10 mouse cellular contexts compared by ENCODE assay signal in the genomic region with DNA sequence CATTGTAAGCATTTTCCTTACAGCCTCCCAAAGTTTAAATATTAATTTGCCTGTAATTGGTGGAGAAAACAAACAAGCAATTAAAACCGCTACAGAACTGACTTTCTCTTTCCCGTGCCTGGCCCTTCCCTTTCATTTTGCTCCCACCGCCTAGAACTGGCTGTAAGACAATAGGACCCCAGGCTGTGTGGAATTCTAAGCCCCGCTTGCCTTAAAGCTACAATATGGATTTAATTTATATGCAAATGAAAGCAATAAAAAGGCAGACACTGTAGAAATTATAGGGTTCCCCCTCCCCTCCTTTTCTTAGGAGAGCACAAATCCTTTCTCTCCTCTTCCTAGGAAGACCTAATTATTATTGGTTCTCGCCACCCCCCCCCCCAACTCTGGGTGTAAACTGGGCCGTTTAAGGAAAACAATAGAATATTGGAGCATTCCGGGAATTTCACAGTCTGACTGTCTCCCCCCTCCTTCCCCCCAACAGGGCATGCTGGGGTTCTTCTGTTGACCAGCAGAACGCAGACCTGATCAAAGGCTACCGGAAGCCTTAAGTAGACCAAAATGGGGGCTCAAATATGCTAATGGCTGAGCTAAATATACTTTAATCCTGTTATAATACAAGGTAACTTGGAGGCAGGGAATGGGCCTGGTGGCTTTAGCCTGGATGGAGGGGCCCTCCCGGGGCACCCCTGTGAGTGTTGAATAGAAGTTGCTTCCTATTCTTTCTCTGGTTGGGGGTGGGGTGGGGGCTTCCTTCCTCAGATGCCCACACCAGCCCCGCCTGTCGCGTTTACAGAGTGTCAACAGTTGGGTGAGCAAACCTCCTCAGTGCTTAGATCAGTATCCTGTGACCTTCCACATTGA. TPM values are rescaled to one million over a fixed set of nuclear protein-coding genes. Genes with fewer than 3 reads are reported as not detected.
A peak's percentile ranks its signal among the peaks of the same experiment; 100 is the strongest.
DNase-seq lines count a peak whose midpoint lies in the region; ATAC-seq and TF ChIP-seq lines count a peak whose summit lies in the region.
"Had no signal": no experiment of that assay in that cellular context is flagged by ENCODE, and none has a peak within 500 bp of the region (broad histone marks: within the 10 kb centered on the region; RNA-seq: fewer than 3 reads in every experiment).

No protein-coding gene starts in this region.

- H3K27ac ChIP-seq in kidney, embryonic 15.5 days = no peak overlapping the region
- peak overlapping the region; percentile 10; the same call in 1 of the 2 replicates for H3K27ac ChIP-seq in hindbrain, embryonic 11.5 days (ENCODE audit: low read depth, low read length)
- peak overlapping the region; percentile 81 for H3K27ac ChIP-seq in midbrain, embryonic 14.5 days (replicated peaks; ENCODE audit: low read depth, low read length)
- no peak overlapping the region for H3K27ac ChIP-seq in left cerebral cortex, adult 2 months

- H3K9me3 ChIP-seq in kidney, embryonic 15.5 days (replicated peaks) = no peaks in the 10 kb centered on the region
- H3K9me3 ChIP-seq in hindbrain, embryonic 11.5 days (ENCODE audit: control insufficient read depth, low read length) = no peaks in the 10 kb centered on the region
- no peaks in the 10 kb centered on the region for H3K9me3 ChIP-seq in midbrain, embryonic 14.5 days (ENCODE audit: control insufficient read depth, low read length)

- no peak for TF ChIP-seq CTCF in left cerebral cortex, adult 2 months (IDR thresholded peaks at IDR 0.05)

- H3K27me3 ChIP-seq in kidney, embryonic 15.5 days = peaks cover 8% of the 10 kb centered on the region
- H3K27me3 ChIP-seq in hindbrain, embryonic 11.5 days (ENCODE audit: control insufficient read depth, insufficient read depth, low read length) = no peaks in the 10 kb centered on the region
- no peaks in the 10 kb centered on the region for H3K27me3 ChIP-seq in midbrain, embryonic 14.5 days (ENCODE audit: control insufficient read depth, insufficient read depth, low read length)

- H3K4me2 ChIP-seq in kidney, embryonic 15.5 days = peak overlapping the region; percentile 48
- H3K4me2 ChIP-seq in hindbrain, embryonic 11.5 days (replicated peaks; ENCODE audit: low read depth, low read length) = peak overlapping the region; percentile 46
- peak overlapping the region; percentile 38 for H3K4me2 ChIP-seq in midbrain, embryonic 14.5 days (ENCODE audit: low read length)

- peak overlapping the region; percentile 18; the same call in 1 of the 2 replicates for H3K4me3 ChIP-seq in kidney, embryonic 15.5 days (replicated peaks)
- no peak overlapping the region; the same call in 1 of the 2 replicates for H3K4me3 ChIP-seq in hindbrain, embryonic 11.5 days (ENCODE audit: low read depth, low read length)
- H3K4me3 ChIP-seq in midbrain, embryonic 14.5 days (replicated peaks; ENCODE audit: low read depth, low read length) = peak overlapping the region; percentile 1; the same call in 1 of the 2 replicates
- no peak overlapping the region for H3K4me3 ChIP-seq in left cerebral cortex, adult 2 months

- WGBS in kidney, embryonic 15.5 days = 9% methylated on average over 13 of the region's 13 CpGs
- WGBS in hindbrain, embryonic 11.5 days = 5% methylated on average over 13 of the region's 13 CpGs
- 2% methylated on average over 13 of the region's 13 CpGs for WGBS in midbrain, embryonic 14.5 days

- no peaks in the 10 kb centered on the region for H3K36me3 ChIP-seq in kidney, embryonic 15.5 days
- no peaks in the 10 kb centered on the region for H3K36me3 ChIP-seq in hindbrain, embryonic 11.5 days (ENCODE audit: control insufficient read depth, insufficient read depth, low read length)
- H3K36me3 ChIP-seq in midbrain, embryonic 14.5 days (ENCODE audit: control insufficient read depth, insufficient read depth, low read length) = no peaks in the 10 kb centered on the region

- DNase-seq in kidney, postnatal 25 days = no peak
- DNase-seq in embryo, embryonic 11 days = peak; percentile 53
- DNase-seq in hindbrain, embryonic 11.5 days (ENCODE audit: low spot score) = peak; percentile 60
- peak; percentile 79 for DNase-seq in midbrain, embryonic 14.5 days
- no peak for DNase-seq in thymus, postnatal 10 days (ENCODE audit: low spot score in 2 of 2)
- DNase-seq in cerebellum, adult 9-10 months = no peak
- DNase-seq in left cerebral cortex, adult 2 months (ENCODE audit: extremely low spot score in 1 of 2, low spot score in 2 of 2) = no peak
- DNase-seq: lung, adult 18-20 months had no signal

- peak; percentile 72; the same call in 1 of the 2 replicates for ATAC-seq in kidney, embryonic 15.5 days (replicated peaks; ENCODE audit: low FRiP score)
- ATAC-seq in hindbrain, embryonic 11.5 days (ENCODE audit: low FRiP score) = peak; percentile 85
- peak; percentile 80 for ATAC-seq in midbrain, embryonic 14.5 days (ENCODE audit: low FRiP score, low TSS enrichment)

- H3K9ac ChIP-seq in kidney, embryonic 15.5 days = no peak overlapping the region
- peak overlapping the region; percentile 37; the same call in 1 of the 2 replicates for H3K9ac ChIP-seq in hindbrain, embryonic 11.5 days (ENCODE audit: low read depth, low read length)
- H3K9ac ChIP-seq in midbrain, embryonic 14.5 days (replicated peaks; ENCODE audit: low read length) = no peak overlapping the region; the same call in 1 of the 2 replicates

- peaks cover 17% of the 10 kb centered on the region for H3K4me1 ChIP-seq in kidney, embryonic 15.5 days
- H3K4me1 ChIP-seq in hindbrain, embryonic 11.5 days (replicated peaks; ENCODE audit: control insufficient read depth, insufficient read depth, low read length) = 0 out of 2 replicates have a peak, but pooled peaks cover 7% of the 10 kb centered on the region
- H3K4me1 ChIP-seq in midbrain, embryonic 14.5 days (ENCODE audit: control insufficient read depth, insufficient read depth, low read length) = peaks cover 6% of the 10 kb centered on the region; the same call in 1 of the 2 replicates

- intact Hi-C loops in left cerebral cortex, adult 2 months (cut with DNase I) = no loop called here

RNA-seq across cellular contexts. Expression of a gene that starts 41.9 kb away (rescaled TPM):
- 0.05 and 0.10 TPM in 2 replicates for polyA plus RNA-seq in kidney, embryonic 15.5 days (2015; fragmentation: Nextera tagmentation; extraction: Ambion mirVana)
- 5.2 and 6.9 TPM in 2 replicates for polyA plus RNA-seq in hindbrain, embryonic 11.5 days (2014; fragmentation: Nextera tagmentation; extraction: Ambion mirVana)
- polyA plus RNA-seq in midbrain, embryonic 14.5 days (2014; fragmentation: Nextera tagmentation; extraction: Ambion mirVana) = 16.8 and 18.3 TPM in 2 replicates
- not detected for total RNA-seq in left cerebral cortex, adult 2 months (2021)
- polyA plus RNA-seq: large intestine, adult 2 months had no signal

Comparison
In these comparisons a context has a peak if more than half of its experiments do, and no peak if none do; other contexts are left out.
1. H3K27ac ChIP-seq: peak in hindbrain, embryonic 11.5 days (single experiment) and midbrain, embryonic 14.5 days (single experiment); none in kidney, embryonic 15.5 days (single experiment) and left cerebral cortex, adult 2 months (single experiment).
2. H3K4me3 ChIP-seq: peak in kidney, embryonic 15.5 days (single experiment) and midbrain, embryonic 14.5 days (single experiment); none in hindbrain, embryonic 11.5 days (single experiment) and left cerebral cortex, adult 2 months (single experiment).
3. DNase-seq: peak in embryo, embryonic 11 days (single experiment), hindbrain, embryonic 11.5 days (single experiment) and midbrain, embryonic 14.5 days (single experiment); none in kidney, postnatal 25 days (0 of 2), thymus, postnatal 10 days (0 of 2), cerebellum, adult 9-10 months (single experiment) and left cerebral cortex, adult 2 months (0 of 2).
4. Peak in every context shown above with its lines, with median percentiles within 50 percentile points of each other: ATAC-seq and H3K4me2 ChIP-seq.